Mouse (Mus musculus) layer of hippocampus, adult 8-10 months (tissue): Measurements from ENCODE around the gene Rbm38. TPM values are rescaled to one million over a fixed set of nuclear protein-coding genes. Genes with fewer than 3 reads are reported as not detected.

ENCODE experiments used
- DNase-seq, 2 experiments: peaks; one replicate each; pipeline ENCODE4 v3.0.0; 2022; ENCODE audit warnings: low spot score in 2 of 2
- total RNA-seq, 4 experiments: library from RNA; stranded (reverse); gene quantifications; 2 replicates each; pipeline ENCODE4 v1.2.4; 2022

Rbm38 gene
- total RNA-seq, 4 experiments from 2014 or later, result 3.1 to 6.3 (median 4.6) TPM

DNA sequence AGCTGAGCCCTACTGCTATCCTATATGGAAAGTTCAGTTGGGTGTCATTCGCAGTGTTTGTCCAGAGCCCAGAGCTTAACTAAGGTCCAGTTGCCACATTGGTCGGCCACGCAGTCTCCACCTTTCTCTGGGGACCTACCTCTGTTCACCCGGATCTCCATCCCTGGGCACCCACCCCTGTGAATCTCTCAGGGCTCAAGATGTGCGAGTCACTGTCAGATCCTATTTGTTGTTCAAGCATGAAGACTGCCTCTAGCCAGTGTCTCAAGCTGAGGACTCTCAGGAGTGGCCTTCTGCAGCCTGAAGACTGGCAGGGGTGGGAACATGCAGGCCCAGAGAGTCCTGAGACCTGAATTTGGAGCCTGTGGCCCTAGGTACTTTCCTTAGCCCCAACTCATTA, 15.8 kb downstream of the Rbm38 start:
- DNase-seq, result no peak

DNA sequence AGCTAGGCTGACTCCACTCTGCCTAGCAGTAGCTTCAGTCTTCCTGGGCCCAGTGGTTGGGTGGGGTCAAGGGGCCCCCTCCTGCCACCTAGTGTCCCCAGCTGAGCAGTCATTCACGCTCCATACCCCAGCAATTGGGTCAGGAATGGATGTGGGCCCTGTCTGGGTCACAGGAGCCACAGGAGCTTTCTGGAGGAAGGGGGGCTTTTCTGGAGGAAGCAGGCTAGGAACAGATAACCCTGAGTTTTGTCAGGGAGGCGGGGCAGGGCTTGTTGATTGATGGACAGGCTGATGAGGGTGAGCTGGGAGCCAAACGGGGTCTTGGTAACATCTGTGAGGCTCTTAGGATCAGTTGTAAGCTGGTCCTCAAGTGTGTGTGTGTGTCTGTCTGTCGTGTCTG, 16.3 kb downstream of the Rbm38 start:
- DNase-seq, result no peak

DNA sequence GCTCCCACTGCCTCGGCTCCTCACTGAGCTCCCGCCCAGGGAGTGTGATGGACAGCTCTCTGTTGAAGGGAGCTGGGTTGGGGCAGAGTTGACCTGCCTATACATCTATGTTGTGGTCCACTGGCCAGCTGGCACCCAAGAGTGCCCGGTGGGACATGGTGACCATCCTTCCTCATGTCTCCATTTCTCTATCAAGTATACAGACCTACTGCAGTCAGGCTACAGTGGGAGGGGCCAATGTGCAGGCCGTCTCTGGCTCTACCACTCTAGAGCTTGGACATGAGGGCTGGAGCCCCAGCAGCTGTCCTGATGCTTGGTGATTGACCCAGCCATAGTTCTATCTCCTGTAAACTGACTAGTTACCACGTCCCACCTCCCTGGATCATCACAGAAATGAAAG, 17.0 kb downstream of the Rbm38 start:
- DNase-seq, result no peak

DNA sequence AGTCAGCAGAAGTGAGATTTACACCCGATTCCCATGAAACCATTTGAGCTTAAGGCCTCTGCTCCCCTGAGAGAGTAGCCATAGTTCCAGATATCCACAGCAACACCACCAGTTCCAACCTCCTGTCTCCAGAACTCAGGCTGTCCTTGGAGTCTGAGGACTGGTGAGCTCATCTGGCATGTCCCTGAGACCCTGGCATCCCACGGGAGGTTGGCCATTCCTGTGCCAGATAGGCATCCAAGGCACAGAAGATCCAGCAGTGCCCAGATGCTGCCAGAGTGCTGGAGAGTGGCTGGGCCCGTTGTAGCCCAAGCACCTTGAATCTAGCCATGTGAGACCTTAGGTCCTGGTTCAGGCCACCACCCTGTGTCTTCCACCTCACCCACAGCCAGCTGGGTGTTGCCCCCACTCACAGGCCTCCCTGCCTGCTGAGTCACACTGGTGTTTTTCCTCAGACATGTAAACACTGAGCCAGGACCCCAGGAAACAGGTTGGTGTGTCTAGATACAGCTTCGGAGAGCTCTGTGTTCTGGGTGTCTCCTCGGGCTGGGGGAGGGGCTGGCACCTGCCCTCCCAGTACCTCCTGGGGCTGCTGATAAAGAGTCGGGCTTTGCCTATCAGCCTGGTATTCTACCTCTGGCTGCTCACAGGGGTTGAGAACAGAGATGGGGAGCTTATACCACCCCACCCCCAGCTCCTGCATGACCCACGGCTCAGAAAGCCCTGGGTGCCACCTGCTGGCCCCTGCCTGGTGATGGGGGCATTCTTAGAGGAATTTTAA, 17.7 kb downstream of the Rbm38 start:
- no peak for DNase-seq

DNA sequence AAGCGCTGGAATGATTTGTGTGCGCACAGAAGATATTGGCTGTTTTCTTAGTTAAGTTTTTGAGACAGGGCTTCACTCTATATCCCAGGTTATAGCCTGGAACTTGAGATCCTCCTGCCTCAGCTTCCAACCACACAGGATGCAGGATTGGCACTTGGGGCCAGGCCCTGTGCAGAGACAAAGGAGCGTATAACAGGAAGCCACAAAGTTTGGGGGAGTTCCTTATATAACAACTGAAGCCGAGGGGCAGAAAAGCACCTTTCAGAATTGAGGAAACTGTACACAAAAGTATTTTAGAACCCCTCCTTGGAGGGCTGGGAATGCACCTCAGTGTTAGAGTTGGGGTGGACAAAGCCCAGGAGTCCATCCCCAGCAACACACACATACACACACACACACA, 18.7 kb downstream of the Rbm38 start:
- DNase-seq, result no peak

DNA sequence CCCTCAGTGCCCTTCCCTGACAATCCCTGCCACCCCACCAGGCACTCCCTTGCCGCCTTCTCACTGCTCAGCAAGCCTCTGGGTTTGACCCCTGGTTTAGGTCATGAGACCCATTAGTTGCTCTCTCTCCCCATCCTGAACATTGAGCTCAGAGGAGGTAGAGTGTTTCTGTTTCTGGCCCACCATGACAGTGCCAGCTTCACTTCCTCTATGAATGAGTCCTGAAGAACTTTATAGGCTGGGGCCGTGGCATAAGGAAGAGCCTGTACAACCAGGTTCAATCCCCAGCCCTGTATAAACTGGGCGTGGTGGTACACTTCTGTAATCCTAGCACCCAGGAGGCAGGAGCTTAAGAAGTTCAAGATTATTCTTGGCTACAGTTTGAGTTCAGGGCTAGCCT, 20.5 kb downstream of the Rbm38 start:
- no peak for DNase-seq

DNA sequence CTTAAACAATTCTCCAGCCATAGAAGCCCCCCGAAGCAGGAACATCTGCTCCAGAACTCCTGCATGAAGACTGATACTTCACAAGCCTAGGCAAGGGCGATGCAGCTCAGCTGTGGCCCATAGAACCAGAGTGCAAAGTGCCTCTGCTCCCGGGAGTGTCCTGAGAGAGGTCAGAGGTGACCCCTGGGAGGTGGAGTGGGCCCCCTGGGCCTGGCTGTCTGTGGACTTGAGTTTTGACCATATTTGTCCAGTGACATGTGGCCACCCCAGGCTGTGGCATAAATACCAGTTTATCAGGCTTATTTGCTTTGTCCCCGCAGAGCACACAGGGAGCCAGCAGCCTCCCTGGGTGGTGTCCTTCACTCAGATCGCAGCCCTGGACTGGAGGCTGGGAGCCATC, 20.9 kb downstream of the Rbm38 start:
- DNase-seq, result no peak

DNA sequence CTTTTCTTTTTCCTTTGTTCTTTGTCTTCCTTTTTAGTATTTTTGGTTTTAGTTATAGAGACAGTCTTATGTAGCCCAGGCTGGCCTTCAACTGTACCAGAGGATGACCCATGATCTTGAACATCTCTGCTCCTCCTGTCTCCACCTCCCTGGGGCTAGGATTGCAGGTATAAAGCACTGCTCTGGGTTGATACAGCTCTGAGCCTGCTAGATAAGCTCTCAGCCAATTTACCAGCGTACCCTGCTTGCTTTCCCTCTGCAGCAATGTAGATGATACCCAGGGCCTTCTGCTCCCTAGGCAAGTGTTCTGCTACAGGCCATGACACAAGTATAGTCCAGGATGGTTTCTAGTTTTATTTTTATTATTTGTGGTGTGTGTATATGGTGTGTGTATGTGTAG, 21.6 kb downstream of the Rbm38 start:
- DNase-seq, result no peak

DNA sequence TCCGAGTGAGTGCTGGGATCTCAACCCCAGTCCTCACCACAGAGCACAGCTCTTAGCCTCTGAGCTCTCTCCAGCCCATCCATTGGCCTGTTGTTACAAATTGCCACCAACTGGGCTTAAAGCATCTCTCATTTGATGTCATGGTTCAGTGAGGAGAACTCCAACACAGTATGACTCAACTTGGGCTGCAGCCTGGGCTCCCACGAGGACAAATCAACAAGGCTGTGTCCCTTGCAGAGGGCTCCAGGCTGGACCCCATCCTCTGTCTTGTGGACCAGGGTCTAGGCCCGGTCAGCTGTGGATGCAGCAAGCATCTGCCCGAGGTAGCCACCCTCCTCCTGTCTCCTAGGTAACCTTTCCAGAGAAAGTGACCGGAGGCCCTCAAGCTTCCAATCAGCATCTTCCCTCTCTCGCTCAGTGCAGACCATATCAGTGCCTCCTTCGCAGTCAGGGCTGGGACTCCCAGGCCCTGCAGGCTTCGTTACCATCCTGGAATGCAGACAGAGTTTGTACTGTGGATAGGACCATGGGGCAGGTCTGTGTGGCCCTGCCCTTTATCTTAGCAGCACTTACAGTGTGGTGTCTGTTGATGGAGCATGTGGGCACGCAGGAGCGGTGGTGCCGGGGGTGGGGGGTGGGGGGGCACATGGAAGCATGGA, 22.3 kb downstream of the Rbm38 start:
- no peak for DNase-seq

DNA sequence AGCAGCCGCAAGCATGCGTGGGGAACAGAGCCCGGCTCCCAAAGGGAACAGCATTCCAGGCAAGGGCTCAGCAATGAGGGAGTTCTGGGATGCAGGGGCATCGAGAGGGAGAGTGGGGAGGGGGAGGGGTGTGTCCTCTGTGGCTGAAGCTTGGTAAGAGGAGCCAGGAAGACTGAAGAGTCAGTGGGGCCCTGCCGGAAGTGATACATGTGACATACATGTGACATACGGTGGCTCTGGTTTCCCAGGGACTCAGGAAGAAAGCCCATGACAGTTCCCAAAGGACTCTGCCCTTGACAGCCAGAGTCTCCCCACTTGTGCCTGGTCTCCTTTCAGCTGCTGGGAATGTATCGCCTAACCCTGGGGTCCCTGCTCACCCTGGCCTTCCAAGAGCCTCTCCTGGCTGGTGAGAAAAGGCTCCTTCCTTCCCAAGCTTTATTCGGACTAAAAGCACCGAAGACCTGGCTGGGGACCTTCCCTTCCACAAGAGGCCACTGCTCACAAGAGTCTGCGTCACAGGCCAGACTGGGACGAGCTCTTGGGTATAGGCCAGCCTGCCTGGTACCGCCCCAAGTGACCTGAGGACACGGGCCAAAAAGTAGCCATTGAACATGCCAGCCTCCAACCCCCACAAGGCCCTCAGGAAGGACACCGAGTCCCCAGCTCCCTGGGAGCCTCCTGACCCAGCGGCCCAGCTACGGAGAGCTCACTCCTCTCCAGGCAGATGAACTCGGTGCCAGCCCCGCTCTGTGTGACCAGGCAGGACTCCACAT, 24.1 kb downstream of the Rbm38 start:
- no peak for DNase-seq

DNA sequence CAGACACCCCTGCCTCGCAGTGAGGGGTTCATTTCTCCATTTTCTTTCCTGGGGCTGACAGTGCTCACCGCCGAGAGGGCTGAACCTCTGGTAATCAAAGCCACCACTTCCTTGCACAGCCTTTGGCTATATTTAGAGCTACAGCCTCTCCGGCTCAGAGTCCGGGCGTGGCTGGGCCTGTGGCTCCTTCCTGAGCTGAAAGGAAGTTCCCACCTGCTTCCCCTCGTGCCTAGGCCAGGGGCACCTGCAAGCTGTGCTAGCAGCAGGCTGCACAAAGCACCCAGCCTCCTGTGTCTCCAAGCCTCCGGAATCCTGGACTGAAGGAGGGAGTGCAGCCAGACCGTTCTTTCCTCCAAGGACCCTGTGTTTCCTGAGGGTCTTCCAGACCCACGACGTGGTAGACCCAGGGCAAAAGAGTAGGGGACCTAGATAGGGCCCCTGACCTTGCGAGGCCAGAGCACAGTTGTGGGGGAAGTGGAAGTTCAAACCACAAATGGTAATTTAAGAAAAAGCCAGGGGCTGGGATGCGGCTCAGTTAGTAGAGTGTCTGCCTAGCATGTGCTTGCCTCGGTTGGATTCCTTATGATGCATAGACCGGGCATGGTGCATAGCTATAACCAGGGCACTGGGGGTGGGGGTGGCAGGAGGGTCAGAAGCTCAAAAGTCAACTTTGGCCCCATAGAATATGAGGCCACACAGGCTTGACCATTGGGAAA, 26.4 kb downstream of the Rbm38 start:
- no peak for DNase-seq

DNA sequence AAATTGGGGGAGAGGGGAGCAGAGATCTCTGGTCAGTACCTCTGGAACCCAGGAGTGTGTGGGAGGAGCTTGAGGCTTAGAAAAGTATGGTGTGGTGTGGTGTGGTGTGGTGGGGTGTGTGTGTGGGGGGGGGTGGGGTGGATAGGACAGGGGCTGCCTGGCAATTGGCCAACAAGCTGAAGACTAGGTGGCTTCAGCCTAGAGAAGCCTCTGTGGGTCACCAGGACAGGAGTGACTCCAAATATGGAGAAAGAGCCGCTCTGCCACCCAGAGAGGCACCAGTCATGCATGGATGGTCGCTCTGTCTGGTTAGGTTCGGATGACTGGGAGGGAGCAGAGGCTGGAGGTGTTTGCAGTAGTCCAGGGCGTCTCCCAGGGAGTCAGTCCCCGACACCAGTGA, 27.2 kb downstream of the Rbm38 start:
- DNase-seq, result no peak

DNA sequence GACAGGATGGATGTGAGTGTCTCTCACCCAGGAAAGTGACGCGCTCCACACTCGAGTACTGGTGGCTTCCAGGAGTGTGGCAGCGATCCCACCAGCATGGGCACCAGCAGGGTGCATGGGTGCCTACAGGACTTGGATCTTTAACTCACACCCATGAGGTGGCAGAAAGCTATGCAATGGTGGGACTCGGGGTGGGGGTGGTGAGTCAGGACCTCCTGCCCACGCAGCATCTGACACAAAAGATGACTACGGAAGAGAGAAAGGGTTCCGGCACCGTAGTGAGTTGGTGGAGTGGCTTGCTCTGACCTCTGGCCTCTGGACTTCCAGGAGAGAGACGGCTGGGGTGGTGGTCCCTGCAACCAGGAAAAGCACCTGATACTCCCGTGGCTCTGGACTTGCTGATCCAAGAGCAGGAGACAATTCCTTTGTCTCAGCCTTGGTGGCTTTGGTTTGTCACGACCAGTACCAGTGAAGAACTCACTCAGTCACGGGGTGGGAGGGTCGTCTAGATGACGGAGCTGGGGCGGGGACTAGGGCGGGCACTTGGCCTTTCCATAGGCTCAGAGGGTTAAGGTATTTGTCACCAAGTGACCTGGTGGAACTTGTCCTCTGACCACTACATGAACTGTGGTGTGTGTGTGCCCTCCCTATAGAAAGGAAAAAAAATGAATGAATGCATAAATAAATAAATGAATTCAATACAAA, 27.9 kb downstream of the Rbm38 start:
- no peak for DNase-seq

DNA sequence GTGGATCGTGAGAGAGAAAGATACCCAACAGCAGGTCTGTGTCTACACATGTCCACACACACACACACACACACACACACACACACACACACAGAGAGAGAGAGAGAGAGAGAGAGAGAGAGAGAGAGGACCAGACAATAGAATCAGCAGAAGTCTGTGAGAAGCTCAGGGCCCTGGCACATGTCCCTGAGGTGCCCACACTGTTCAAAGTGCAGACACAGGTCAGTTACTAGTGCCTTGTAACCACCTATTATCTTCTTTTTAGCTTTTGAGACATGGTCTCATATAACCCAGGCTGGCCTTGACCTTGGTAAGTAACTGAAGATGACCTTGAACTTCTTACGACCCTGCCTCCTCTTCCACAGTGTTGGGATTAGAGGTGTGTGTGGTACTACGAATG, 28.9 kb downstream of the Rbm38 start:
- no peak for DNase-seq

DNA sequence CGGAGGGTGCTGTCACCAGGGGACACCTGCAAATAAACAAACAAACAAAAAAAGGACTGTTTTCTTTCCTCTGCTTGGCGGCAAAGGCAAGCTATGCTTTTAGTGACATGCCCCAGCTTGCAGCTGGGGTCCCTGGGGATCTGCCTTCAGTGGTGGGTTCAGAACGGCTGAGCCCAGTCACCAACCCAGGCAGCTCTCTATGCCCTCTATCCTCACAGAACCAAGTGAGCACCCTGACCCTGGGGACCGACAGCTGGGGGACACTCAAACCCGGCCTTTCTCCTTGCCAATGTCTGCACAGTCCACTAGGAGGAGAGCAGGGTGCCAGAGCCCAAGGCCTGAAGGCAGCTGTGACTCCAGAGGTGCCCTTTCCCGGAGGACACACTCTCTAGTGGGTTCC, 29.5 kb downstream of the Rbm38 start:
- no peak for DNase-seq

DNA sequence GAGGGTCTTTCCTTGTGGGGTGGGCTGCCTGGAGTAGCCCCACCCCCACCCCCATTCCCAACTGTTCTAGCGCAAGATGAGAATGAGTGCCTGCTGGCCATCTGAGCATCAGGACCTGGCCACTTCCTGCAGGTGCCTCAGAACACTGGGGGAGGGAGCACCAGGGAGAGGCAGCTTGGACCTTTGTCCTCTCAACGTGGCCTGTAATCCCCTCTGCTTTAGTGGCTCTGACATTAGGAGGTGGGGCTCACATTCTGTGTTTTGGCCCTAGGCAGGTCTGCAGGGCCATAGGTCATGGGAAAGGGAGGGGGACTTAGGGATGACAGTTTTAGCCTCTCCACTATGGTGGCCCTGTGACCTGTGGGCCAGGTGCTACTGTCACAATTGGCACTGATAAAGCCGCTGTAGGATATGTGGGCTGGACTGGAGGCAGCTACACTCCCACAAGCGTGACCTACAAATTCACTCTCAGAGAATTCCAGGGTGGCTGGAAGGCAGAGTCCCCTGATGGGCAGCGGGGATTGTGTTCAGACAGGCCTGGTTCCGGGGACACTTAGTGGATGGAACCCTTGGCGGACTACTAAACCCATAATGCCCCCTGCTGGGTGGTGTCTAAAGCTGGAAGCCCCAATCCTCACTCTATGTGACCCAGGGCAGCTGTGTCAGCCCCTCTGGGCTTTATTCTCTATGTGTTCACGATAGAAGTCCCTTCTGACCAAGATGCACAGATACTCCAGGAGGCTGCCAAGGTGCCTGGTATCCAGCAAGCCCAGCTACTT, 30.5 kb downstream of the Rbm38 start:
- no peak for DNase-seq

DNA sequence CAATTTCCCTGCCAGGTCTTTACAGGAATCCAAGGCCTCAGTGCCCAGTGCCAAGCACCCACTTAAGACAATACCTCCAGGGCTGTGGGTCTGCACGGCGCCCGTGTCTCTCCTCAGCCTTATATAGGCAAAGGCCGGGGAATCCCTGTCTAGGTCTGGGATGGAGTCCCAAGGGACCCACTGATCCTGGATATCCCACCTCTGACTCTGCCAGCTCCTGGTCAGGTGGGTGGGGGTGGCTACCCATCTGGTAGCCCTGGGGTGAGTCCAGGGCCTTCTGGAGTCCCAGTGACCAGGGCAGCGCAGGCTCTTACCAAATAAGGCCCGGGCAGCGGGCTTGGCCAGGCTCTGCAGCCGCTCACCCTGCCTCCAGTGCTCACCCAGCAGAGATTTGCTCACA, 32.6 kb downstream of the Rbm38 start:
- DNase-seq, result no peak

DNA sequence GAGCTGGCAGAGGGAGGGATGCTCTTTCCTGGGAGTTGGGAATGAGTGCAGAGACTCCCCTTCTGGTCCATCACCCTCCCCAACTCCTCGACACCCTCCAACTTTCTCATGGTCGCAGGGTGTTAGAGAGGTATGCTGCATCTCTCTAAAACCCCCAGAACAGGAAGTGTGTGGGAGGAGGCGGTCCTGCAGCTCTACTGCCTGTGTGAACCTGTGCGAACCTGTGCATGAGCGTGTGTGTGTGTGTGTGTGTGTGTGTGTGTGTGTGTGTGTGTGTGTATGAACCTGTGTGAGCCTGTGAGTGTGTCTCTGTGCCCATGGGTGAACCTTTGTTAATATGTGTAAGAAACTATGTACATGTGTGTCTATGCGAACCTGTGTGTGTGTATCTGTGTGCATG, 33.5 kb downstream of the Rbm38 start:
- DNase-seq, result no peak

DNA sequence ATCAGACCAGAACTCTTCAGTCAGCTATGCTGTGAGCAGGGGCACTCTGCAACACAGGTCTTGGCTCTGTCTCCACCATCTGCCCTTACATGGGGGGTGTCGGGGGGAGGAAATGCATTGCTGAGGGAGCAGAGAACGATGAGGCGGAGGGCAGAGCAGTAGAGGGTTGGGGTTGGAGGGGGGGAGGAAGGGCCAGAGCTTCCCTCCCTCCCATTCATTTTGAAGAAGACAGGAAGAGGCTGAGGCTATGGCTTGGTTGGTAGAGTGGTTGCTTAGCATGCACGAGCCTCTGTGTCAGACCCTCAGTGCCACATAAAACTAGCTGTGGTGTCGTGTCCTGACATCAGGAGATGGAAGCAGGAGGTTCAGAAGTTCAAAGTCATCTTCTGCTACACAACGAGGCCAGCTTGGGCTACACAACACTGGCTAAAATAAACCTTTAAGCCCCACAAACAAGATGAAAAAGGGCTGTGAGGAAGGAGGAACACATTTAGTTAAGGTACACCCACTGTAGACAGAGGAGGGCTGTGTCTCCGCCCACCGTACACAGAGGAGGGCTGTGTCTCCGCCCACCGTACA, 36.1 kb downstream of the Rbm38 start:
- DNase-seq, result no peak

DNA sequence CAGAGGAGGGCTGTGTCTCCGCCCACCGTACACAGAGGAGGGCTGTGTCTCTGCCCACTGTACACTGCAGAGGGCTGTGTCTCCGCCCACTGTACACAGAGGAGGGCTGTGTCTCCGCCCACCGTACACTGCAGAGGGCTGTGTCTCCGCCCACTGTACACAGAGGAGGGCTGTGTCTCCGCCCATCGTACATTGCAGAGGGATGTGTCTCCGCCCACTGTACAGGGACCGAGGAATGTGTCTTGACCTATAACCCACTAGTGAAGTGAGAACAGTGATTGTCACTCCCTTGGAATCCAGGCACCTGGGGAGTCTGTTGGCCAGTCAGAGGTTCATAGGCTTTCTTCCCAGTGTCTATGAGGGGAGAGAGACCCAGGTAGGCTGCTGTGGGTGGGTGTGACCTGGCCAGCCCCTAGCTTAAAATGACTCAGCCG, 36.6 kb downstream of the Rbm38 start:
- DNase-seq, result no peak
